Mouse (Mus musculus) adrenal gland, adult 8-10 months (tissue): ENCODE results near the gene Syngr1. TPM values are rescaled to one million over a fixed set of nuclear protein-coding genes. Genes with fewer than 3 reads are reported as not detected.

ENCODE experiments used
- DNase-seq: peaks from one replicate; pipeline ENCODE4 v3.0.0; 2022
- microRNA-seq, 2 experiments: library from miRNA; unstranded; fragments of <30 nt; microRNA quantifications; one replicate each; pipeline ENCODE4 v1.2.0; 2022
- total RNA-seq, 4 experiments: library from RNA; stranded (reverse); gene quantifications; 2 replicates each; pipeline ENCODE4 v1.2.4; 2022

Syngr1 gene
- total RNA-seq, 4 experiments from 2014 or later, result 32.7 to 65.7 (median 48.7) TPM

DNA sequence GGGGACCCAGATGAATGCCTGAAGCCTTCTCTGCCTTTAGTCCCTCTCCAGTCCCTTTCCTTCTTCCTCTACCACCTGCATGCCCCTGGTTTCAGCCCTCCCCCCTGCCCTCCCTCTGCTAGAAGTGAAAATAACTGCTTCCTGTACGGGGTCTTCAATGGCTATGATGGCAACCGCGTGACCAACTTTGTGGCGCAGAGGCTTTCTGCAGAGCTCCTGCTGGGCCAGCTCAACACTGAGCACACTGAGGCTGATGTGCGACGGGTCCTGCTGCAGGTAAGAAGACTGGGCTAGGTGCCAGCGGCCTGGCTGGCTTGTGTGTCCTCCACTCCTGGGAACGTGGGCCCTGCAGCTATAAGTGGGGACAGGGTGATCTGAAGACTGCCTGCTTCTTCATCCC is 57.4 kb downstream of the Syngr1 start:
- no peak for DNase-seq

- DNase-seq, result no peak
These were observed 58.4 kb downstream of the Syngr1 start for GRCm38 (mm10) chr15:80149517-80149916.

GRCm38 (mm10) chr15:80152663-80153062 is 61.5 kb downstream of the Syngr1 start:
- no peak for DNase-seq

DNA sequence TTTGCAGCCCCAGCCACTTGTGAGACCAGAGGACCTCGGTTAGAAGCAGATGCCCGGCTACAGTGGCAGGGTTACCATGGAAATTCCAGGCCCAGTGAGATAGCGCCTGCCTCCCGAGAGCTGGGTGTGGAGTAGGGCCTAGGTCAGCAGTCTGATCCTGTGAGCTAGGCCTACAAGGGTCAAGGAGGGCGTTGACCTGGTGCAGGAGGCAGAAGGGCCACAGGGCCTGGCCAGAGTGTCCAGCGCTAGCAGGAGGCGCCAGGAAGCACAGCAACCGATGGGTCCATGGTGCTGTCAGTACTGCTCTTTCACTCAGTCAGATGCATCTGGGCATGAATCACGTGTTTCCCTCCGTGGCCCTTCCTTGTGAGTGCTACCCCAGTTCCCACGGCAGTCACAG is 62.6 kb downstream of the Syngr1 start:
- no peak for DNase-seq

DNA sequence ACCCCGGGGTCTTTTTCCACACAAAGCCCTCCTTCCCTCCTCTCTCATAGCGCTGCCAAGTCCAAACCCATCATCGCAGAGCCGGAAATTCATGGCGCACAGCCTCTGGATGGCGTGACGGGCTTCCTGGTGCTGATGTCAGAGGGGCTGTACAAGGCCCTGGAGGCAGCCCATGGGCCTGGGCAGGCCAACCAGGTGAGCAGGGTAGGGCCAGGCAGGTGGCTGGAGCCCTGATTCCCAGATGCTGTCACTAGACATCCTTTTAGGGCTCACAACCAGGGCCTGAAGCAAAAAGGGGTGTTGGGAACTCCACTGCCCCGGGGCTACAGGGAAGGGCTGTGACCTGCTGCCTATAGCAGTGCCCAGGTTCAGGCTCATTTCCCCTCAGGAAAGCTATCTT is 64.6 kb downstream of the Syngr1 start:
- no peak for DNase-seq

GRCm38 (mm10) chr15:80157197-80157943 is 66.2 kb downstream of the Syngr1 start:
- DNase-seq, result no peak

DNA sequence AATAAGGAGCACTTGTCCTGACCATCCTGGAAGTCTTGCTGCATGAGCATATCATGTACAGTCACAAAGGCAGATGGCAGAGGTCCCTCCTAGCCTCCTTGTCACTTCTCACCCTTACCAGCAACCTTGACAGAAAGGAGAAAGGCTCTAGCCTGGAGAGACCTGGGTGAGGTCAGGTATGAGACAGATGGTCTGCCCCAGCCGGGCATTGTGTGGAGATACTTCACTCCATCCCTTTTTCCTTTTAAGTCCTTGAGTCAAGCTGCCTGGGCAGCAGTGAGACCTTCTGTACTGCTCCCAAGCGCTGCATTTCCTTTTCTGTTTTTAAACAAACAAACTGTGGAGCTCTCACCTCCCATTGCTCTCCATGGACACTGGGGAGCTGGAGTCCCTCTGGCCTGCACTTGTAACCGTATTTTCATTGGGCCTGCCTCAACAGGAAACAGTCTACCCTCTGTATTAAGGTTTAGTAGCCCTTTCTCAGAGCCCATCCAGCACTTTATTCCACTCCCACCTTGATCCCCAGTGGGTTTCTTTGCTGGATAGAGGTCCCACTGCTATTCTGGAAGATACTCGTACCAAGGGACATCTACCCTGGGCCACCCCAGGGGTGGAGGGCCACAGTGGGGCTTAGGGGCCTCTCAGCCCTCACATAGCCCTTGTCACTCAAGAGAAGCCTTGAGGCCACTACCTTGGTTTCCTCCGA is 67.0 kb downstream of the Syngr1 start:
- no peak for DNase-seq

GRCm38 (mm10) chr15:80158707-80159090 is 67.6 kb downstream of the Syngr1 start:
- no peak for DNase-seq

DNA sequence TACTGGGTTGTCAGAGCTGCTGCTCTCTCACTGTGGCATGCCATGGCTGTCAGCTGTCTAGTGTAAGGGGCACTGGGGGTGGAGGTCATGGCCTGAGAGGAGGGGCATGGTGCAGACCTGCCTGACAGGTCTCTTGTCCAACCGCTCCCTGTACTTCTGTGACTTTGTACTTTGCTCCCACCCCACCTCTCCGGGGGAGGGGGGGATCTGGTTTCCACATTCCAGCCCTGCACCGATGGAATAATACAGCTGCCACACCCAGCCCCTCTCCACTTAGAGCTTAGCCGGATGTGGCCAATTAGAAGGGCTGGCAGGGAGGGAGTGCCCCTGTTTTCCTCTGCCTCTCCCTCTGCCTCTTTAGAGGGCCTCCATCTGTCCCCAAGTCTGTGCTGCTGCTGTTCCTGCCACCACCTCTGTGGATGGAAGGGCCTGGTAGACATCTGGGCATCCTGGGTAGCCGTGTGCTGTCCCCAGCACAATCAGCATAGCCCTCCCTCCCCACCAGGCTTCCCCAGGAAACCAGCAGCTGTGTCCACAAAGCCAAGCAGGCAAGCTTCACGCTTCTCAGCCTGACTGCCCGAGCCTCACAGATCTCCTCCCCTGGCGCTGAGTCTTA is 68.3 kb downstream of the Syngr1 start:
- DNase-seq, result no peak

DNA sequence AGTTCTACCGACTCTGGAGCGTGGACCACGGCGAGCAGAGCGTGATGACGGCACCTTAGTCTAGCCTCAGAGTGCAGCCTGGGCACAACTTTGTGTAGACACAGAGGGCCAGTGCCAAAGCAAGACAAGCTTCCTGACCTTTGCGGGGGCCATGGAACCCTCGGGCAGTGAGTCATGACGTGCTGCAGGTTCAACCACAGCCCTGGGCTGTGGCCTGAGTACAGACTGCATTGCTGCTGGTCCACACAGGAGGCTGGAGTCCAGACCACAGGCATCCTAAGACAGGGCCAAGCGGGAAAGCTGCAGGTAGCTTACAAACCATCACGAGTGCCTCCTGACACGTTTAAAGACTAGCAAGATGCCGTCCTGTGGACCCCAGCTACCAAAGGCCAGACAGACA is 69.1 kb downstream of the Syngr1 start:
- DNase-seq, result no peak

DNA sequence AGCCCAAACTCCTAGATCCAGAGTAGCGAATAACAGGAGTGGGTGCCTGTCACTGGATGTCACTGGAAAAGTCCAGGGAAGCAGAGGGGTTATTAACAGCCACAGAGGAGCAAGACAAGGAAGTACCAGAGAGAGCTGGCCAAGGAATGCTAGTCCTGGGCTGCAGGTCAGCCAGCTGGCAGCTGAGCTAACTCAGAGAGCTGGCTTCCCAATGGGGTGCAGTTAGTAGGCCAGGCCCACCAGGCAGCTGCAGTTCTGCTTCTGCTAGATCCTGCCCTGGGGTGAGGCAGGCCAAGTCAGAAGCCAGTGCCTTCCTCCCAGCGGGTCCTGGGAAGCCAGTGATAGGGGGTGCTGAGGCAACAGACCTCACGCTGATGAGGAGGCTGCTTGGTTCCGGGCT is 69.6 kb downstream of the Syngr1 start:
- no peak for DNase-seq

DNA sequence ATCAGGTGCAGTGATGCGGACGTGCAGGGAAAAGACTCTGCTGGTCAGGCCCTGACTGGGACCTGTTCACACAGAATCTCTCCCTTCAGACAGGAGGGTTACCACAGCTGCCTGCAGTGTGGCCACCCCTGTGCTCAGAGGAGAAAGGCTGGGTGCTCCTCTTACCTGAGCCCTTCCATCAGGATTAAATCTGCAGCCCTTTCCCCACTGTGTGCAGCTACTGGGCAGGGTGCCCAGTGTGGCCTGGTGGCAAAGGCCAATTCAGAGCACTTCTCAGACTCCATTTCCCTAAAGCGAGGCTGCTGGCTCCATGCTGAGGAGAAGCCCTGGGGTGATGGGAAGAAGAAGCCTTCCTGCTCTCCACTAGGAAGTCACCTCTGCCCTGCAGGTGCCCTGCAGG is 70.1 kb downstream of the Syngr1 start:
- no peak for DNase-seq

- DNase-seq, result no peak
These were observed 71.3 kb downstream of the Syngr1 start for GRCm38 (mm10) chr15:80162401-80162964.

- no peak for DNase-seq
These were observed 72.1 kb downstream of the Syngr1 start for GRCm38 (mm10) chr15:80163274-80163673.

- no peak for DNase-seq
These were observed 72.6 kb downstream of the Syngr1 start for GRCm38 (mm10) chr15:80163716-80164115.

- no peak for DNase-seq
These were observed 74.3 kb downstream of the Syngr1 start for GRCm38 (mm10) chr15:80165396-80165795.

Small RNAs within 50 kb of the gene (microRNA-seq; reads per million reads assigned to microRNA genes)
- gene Snord43, result 83.8 to 149 reads per million in 2 experiments

Other genes starting within 250 kb of the Syngr1 start
- gene Apobec3, start 199.7 kb upstream of the Syngr1 start, total RNA-seq, result 10 to 100 TPM; 16.1 to 29.3 (median 22.9) TPM
- 10 to 100 TPM; 27.5 to 51.1 (median 40.9) TPM for gene Cbx7, start 120.2 kb upstream of the Syngr1 start, total RNA-seq
- gene Pdgfb, start 76.4 kb upstream of the Syngr1 start, total RNA-seq, result 10 to 100 TPM; 42.7 to 52.9 (median 43.2) TPM
- gene Rpl3, start 534 bp downstream of the Syngr1 start, total RNA-seq, result 100 to 1,000 TPM; 541 to 649 (median 631) TPM
- 10 to 100 TPM; 16.2 to 31.8 (median 26.8) TPM for gene Tab1, start 41.8 kb downstream of the Syngr1 start, total RNA-seq
- 10 to 100 TPM in 3 of 4 experiments, 1 to 10 TPM in 1; 8.5 to 13.0 (median 11.6) TPM for gene Mgat3, start 82.4 kb downstream of the Syngr1 start, total RNA-seq
- gene Mief1, start 142.7 kb downstream of the Syngr1 start, total RNA-seq, result 10 to 100 TPM; 44.4 to 49.4 (median 48.5) TPM
- 10 to 100 TPM in 3 of 4 experiments, 1 to 10 TPM in 1; 8.7 to 29.0 (median 17.7) TPM for gene AC140267.1, start 144.5 kb downstream of the Syngr1 start, total RNA-seq
- 100 to 1,000 TPM; 141 to 245 (median 164) TPM for gene Atf4, start 163.8 kb downstream of the Syngr1 start, total RNA-seq
- 10 to 100 TPM; 32.7 to 41.0 (median 38.4) TPM for gene Rps19bp1, start 173.0 kb downstream of the Syngr1 start, total RNA-seq
- gene Cacna1i, start 195.9 kb downstream of the Syngr1 start, total RNA-seq, result 1 to 10 TPM in 1 of 4 experiments, under 1 TPM in 3; 0.32 to 1.0 (median 0.77) TPM